Mouse (Mus musculus): ENCODE results near the gene Cask.

DNA sequence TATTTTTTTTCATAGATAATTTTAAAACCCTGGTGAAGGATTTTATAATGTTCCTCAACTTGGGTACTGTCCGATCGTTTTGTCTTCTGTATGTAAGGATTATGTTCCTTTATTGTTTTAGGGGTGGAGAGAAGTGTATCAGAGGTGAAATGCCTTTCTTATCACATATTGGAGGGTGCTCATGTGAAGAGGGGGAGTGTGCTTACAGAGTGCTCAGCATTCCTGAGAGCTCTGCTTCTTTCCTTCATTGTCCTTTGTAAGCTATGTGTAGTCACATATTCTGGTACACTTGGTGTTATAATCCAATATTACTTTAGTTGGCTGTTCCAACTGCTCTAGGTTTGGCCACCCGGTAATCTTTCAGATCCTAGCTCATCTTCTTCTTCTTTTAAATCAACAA, 150.5 kb downstream of the Cask start:
- no peak for TF ChIP-seq CTCF (IDR thresholded peaks at IDR 0.05; ENCODE audit: low read depth, low read length)
- no peak for TF ChIP-seq EP300 (IDR thresholded peaks at IDR 0.05; ENCODE audit: insufficient read depth, low read depth, low read length)
- TF ChIP-seq POLR2A (IDR thresholded peaks at IDR 0.05; ENCODE audit: insufficient read depth, low read length), result no peak
